Mouse (Mus musculus): ENCODE results near the gene Gm16181.

GRCm38 (mm10) chr17:35222299-35222698 lies 1.7 kb downstream of the Gm16181 start:
- TF ChIP-seq CTCF (IDR thresholded peaks at IDR 0.05; ENCODE audit: control insufficient read depth, insufficient read depth, insufficient read length) (no peak), USF1 (IDR thresholded peaks at IDR 0.05; ENCODE audit: low read depth) (no peak), MYOD1 (IDR thresholded peaks at IDR 0.05; ENCODE audit: control insufficient read depth, insufficient read length, low read depth) (no peak), FOSL1 (IDR thresholded peaks at IDR 0.05; ENCODE audit: insufficient read depth, low read length, poor library complexity, severe bottlenecking) (no peak)

Data from C2C12 (cell line).